Mouse (Mus musculus) E14TG2a.4 (cell line): Measurements from ENCODE around the gene Lpar5.

Experiments used
- CTCF ChIP-seq: conservative IDR thresholded peaks from 2 replicates; pipeline ENCODE4 v1.5.1; 2014; ENCODE audit warnings: low read length
- POU5F1 ChIP-seq: IDR thresholded peaks from 2 replicates; pipeline ENCODE4 v1.6.1; 2014; ENCODE audit warnings: low read length, borderline replicate concordance

GRCm38 (mm10) chr6:125097951-125098350 is 30.2 kb downstream of the Lpar5 start:
- TF ChIP-seq CTCF (no peak), POU5F1 (no peak)
